Mouse (Mus musculus) intestine, postnatal 0 days (tissue): ENCODE measurements at regions not wholly inside any gene's neighbourhood (a gene's known extent, or its start where the extent isn't known, plus 50 kb on each side); places are given as distances from the start of the nearest gene placed in this dataset.
A peak's percentile ranks its signal among the peaks of the same experiment; 100 is the strongest.

Experiments
- ATAC-seq: fragments of 200-750 bp; cut with Nextera tagmentation; 2 replicates; pipeline ENCODE4 v1.8.0; 2017; ENCODE audit warnings: mild to moderate bottlenecking, moderate TSS enrichment, moderate library complexity
- H3K27ac ChIP-seq: fragments of 300-500 bp; sonication (generic); 2 replicates; pipeline ENCODE4 v1.5.1; 2014; ENCODE audit warnings: mild to moderate bottlenecking, low read depth, low read length, moderate library complexity
- H3K27me3 ChIP-seq: fragments of 300-500 bp; sonication (generic); replicated peaks from 2 replicates; pipeline ENCODE4 v1.6.1; 2014; ENCODE audit warnings: low read length, mixed read lengths; ENCODE audit not compliant: control insufficient read depth, insufficient read depth
- H3K36me3 ChIP-seq: fragments of 300-500 bp; sonication (generic); 2 replicates; pipeline ENCODE4 v1.6.1; 2014; ENCODE audit warnings: mild to moderate bottlenecking, moderate library complexity; ENCODE audit not compliant: control insufficient read depth, insufficient read depth
- H3K4me1 ChIP-seq: fragments of 300-500 bp; sonication (generic); replicated peaks from 2 replicates; pipeline ENCODE4 v1.6.1; 2014; ENCODE audit warnings: antibody characterized with exemption, low read length, mixed read lengths; ENCODE audit not compliant: control insufficient read depth, insufficient read depth
- H3K4me2 ChIP-seq: fragments of 300-500 bp; sonication (generic); replicated peaks from 2 replicates; pipeline ENCODE4 v1.6.1; 2014; ENCODE audit warnings: low read depth, mild to moderate bottlenecking, moderate library complexity
- H3K4me3 ChIP-seq: fragments of 300-500 bp; sonication (generic); 2 replicates; pipeline ENCODE4 v1.5.1; 2014; ENCODE audit warnings: low read depth, low read length
- H3K9ac ChIP-seq: fragments of 300-500 bp; sonication (generic); 2 replicates; pipeline ENCODE4 v1.6.1; 2014; ENCODE audit warnings: mild to moderate bottlenecking, low read depth, low read length
- H3K9me3 ChIP-seq: fragments of 300-500 bp; sonication (generic); 2 replicates; pipeline ENCODE4 v1.6.1; 2016; ENCODE audit warnings: mixed run types; ENCODE audit not compliant: control insufficient read depth
- CTCF ChIP-seq: sonication (generic); IDR thresholded peaks from 2 replicates; pipeline ENCODE4 v1.5.1; 2016; ENCODE audit warnings: low read depth, mild to moderate bottlenecking, control low read depth, antibody characterized with exemption, moderate library complexity
- WGBS: fragments of 180-500 bp; shearing (Covaris S2); extraction: QIAGEN DNeasy Blood & Tissue Kit; methylation state at CpG from one replicate; pipeline ENCODE4 v1.1.7; 2014; 5-methylcytosine and 5-hydroxymethylcytosine counted together

DNA sequence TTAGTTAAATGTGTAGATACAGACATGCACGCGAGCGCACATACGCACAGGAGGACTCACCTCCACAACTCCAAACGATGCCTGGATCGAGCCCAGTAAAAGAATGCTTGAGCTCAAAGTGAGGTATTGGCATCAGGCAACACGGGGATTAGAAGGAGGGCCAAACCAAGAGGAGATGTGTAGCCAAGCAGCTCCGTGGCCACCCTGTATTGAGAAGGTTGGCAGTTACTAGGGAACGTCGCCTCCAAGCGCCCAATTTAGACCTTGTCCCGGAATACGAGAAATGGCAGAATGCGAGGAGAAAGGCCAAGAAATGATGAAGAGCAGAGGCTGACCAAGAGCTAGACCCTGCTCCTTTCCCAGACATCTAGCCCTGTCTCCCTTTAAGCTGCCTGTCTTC lies 113.3 kb upstream of the Pkdcc start:
- no peak for TF ChIP-seq CTCF
- H3K4me1 ChIP-seq, result no peaks in the 10 kb centered on the region
- 83% methylated on average over 14 of the region's 14 CpGs for WGBS
- H3K4me2 ChIP-seq, result no peak overlapping the region
- no peak overlapping the region for H3K27ac ChIP-seq
- H3K36me3 ChIP-seq, result no peaks in the 10 kb centered on the region
- ATAC-seq, result no peak
- H3K9ac ChIP-seq, result no peak overlapping the region
- H3K27me3 ChIP-seq, result no peaks in the 10 kb centered on the region
- H3K4me3 ChIP-seq, result no peak overlapping the region
- H3K9me3 ChIP-seq, result no peaks in the 10 kb centered on the region

DNA sequence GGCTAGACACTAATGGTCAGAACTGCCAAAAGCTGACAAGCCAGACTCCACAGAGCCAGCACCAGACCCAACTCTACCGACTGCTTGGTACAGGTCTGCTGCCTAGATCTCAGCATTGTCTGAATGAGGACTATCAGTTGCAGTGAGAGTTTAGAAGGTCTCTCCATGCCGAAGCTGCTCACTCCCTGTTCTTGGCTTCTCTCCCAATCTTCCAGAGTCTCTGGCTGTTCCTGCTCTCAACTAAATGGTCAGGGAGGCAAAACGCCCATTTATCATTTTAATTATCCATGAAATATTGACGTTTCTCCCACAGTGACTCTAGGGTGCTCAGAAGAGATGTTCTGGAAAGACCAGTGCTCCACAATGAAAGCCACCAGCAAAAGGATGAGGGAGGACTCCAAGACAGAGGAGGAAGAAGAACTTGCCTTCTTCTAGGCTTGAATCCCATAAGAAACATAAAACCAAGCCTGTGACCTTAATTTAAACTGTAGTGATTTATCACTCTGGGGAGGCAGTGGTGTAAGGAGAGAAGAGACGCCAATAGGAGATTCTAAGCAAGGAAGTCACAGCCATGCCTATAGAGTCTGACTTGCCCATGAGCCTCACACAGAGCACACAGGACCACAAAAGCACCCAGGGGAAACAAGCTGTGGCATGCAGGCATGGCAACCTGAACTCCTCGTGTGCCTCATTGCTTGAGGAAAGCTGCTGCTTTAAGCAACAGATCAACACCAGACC lies 112.2 kb upstream of the Pkdcc start:
- no peak overlapping the region for H3K27ac ChIP-seq
- no peaks in the 10 kb centered on the region for H3K4me1 ChIP-seq
- H3K9me3 ChIP-seq, result no peaks in the 10 kb centered on the region
- no peak for TF ChIP-seq CTCF
- no peak overlapping the region for H3K4me2 ChIP-seq
- no peaks in the 10 kb centered on the region for H3K27me3 ChIP-seq
- no peak for ATAC-seq
- no peaks in the 10 kb centered on the region for H3K36me3 ChIP-seq
- no peak overlapping the region for H3K9ac ChIP-seq
- no peak overlapping the region for H3K4me3 ChIP-seq
- 62% methylated on average over 6 of the region's 6 CpGs for WGBS

DNA sequence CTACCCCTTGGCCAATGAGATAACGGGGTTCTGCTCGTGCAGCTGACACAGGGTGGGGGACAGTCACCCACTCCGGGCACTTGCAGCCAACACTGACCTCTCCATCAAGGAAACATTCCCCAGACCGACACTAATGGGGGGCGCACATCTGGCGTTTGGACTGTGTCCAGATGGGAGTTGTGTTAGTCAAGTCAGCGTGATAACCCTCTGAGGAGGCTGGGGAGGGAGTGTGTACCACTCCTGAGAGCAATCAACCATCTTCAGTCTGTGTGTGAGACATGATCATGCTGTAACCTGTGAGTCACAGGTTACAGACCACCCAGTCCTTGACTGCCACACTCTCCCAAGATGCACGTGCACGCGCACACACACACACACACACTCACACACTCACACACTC lies 106.9 kb upstream of the Pkdcc start:
- H3K27me3 ChIP-seq, result no peaks in the 10 kb centered on the region
- TF ChIP-seq CTCF, result no peak
- H3K27ac ChIP-seq, result no peak overlapping the region
- 44% methylated on average over 10 of the region's 10 CpGs for WGBS
- H3K36me3 ChIP-seq, result no peaks in the 10 kb centered on the region
- H3K4me2 ChIP-seq, result no peak overlapping the region
- 0 out of 2 replicates have a peak, but pooled peaks cover 5% of the 10 kb centered on the region for H3K4me1 ChIP-seq
- H3K9ac ChIP-seq, result no peak overlapping the region
- H3K4me3 ChIP-seq, result no peak overlapping the region
- no peak for ATAC-seq
- H3K9me3 ChIP-seq, result no peaks in the 10 kb centered on the region

DNA sequence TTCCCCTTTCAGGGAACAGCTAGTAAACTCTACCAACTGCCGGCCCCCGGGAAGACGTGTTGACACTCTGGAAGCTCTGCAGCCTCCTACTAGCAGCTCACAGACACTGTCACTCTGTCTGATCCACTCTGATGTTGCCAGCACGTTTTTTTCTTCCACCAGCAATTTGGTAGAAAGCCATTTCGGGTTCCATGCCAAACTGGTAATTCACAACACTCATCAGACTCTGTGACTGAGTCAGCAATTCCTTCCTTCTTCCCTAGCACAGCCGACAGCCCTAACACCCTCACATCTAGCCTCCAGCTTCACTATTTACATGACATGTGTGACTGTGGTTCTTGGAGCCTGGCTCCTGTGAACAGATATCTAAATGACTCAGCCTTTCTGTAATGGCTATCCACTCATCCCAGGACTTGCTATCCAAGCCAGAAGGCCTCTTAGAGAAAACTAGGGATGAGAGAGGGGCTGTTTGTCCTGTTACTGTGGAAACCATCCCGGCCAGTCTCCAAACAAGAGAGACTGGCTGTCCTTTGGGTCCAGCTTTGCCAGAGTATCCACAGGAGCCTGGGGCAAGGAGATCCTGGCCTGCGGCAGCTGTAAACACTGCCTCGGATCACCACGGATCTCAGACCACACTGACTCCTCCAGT lies 105.2 kb upstream of the Pkdcc start:
- WGBS, result 53% methylated on average over 10 of the region's 10 CpGs
- H3K27me3 ChIP-seq, result no peaks in the 10 kb centered on the region
- H3K9ac ChIP-seq, result no peak overlapping the region
- TF ChIP-seq CTCF, result no peak
- ATAC-seq, result peak; percentile 31; the same call in 1 of the 2 replicates
- no peaks in the 10 kb centered on the region for H3K9me3 ChIP-seq
- H3K4me2 ChIP-seq, result no peak overlapping the region
- no peaks in the 10 kb centered on the region for H3K36me3 ChIP-seq
- H3K4me3 ChIP-seq, result no peak overlapping the region
- 0 out of 2 replicates have a peak, but pooled peaks cover 5% of the 10 kb centered on the region for H3K4me1 ChIP-seq
- H3K27ac ChIP-seq, result no peak overlapping the region; the same call in 1 of the 2 replicates

DNA sequence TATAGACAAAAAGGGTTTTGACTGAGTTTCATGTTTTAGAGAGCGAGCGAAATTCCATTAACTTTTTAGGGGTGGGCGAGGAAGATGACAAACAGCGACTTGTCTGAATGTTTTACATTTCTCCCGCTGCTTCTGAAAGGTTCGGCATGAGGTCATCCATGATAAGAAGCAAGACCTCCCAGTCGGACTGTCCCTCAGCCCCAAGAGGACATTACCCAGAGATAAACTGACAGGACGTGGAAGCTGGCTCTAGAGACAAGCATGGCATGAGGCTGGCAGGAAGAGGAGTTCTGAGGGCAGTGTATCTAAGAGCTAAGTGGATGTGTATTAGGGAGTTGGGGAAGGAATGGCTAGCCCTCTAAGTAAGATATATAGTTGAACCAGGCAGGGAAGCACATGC lies 104.5 kb upstream of the Pkdcc start:
- no peak for TF ChIP-seq CTCF
- Histone ChIP-seq H3K36me3 (no peaks in the 10 kb centered on the region), H3K9ac (no peak overlapping the region), H3K4me1 (0 out of 2 replicates have a peak, but pooled peaks cover 5% of the 10 kb centered on the region), H3K4me2 (no peak overlapping the region), H3K9me3 (no peaks in the 10 kb centered on the region), H3K27ac (no peak overlapping the region; the same call in 1 of the 2 replicates), H3K27me3 (no peaks in the 10 kb centered on the region), H3K4me3 (no peak overlapping the region)
- 42% methylated on average over 8 of the region's 8 CpGs for WGBS
- no peak for ATAC-seq

DNA sequence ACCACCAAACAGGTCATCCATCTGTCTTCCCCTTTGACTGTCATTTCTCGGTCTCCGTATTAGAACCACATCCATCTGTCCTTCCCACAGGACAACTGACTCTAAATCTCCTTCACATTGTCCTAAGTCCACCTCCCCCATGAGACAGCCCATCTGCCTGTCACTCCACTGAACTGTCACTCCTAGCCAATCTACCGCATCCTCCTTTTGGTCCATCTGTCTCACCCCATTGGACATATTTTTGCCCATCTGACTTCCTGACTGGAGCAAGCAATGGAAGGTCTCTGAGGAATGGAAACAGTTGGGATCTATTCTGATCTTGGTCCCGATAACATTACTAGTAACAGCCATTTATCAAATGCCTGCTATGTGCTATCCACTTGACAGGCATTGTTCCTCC lies 99.9 kb upstream of the Pkdcc start:
- Histone ChIP-seq H3K36me3 (no peaks in the 10 kb centered on the region), H3K9me3 (no peaks in the 10 kb centered on the region), H3K27me3 (no peaks in the 10 kb centered on the region), H3K9ac (no peak overlapping the region), H3K4me3 (no peak overlapping the region), H3K4me2 (no peak overlapping the region), H3K27ac (no peak overlapping the region), H3K4me1 (no peaks in the 10 kb centered on the region)
- ATAC-seq, result no peak
- WGBS, result 74% methylated on average over 4 of the region's 4 CpGs
- no peak for TF ChIP-seq CTCF
